Mouse (Mus musculus) urinary bladder, adult 2 months (tissue): ENCODE results near the gene Ubxn1. TPM values are rescaled to one million over a fixed set of nuclear protein-coding genes. Genes with fewer than 3 reads are reported as not detected.
"Not testable (repeated sequence)": the region's sequence is repeated elsewhere in the genome, so short reads cannot be mapped to it uniquely, and the experiment has no call there.

Experiments
- DNase-seq: peaks from one replicate; pipeline ENCODE4 v3.0.0; 2022; ENCODE audit warnings: low spot score
- polyA plus RNA-seq: library from polyadenylated mRNA; depleted of rRNA; stranded (reverse); fragments of >200 nt; gene quantifications from 2 replicates; pipeline ENCODE4 v1.2.3, GENCODE M21; 2012; rRNA removed

The Ubxn1 gene
- polyA plus RNA-seq = 175 and 179 TPM in 2 replicates

- peak; percentile 96 for DNase-seq
These were observed at the start of gene Ubxn1 for GRCm38 (mm10) chr19:8871267-8872186. Ubxn1 (plus strand) TSS chr19:8871496.

- DNase-seq = no peak
These were observed 48.6 kb upstream of the Ubxn1 start for GRCm38 (mm10) chr19:8822696-8823095.

GRCm38 (mm10) chr19:8829660-8830059 lies 41.6 kb upstream of the Ubxn1 start, which contains the start of gene AC129217.1:
AC129217.1 (plus strand) TSS chr19:8829773.
- DNase-seq = no peak

GRCm38 (mm10) chr19:8830664-8831063 lies 40.6 kb upstream of the Ubxn1 start:
- DNase-seq = no peak

GRCm38 (mm10) chr19:8831262-8831661 lies 40.0 kb upstream of the Ubxn1 start:
- DNase-seq = no peak

- no peak for DNase-seq
These were observed 38.3 kb upstream of the Ubxn1 start for GRCm38 (mm10) chr19:8832971-8833370.

- not testable (repeated sequence) for DNase-seq
These were observed 35.0 kb upstream of the Ubxn1 start for GRCm38 (mm10) chr19:8836327-8836726.

GRCm38 (mm10) chr19:8837251-8837791 lies 34.0 kb upstream of the Ubxn1 start, which contains the start of gene Bscl2:
Bscl2 (plus strand) TSS chr19:8837467.
- peak; percentile 76 for DNase-seq

GRCm38 (mm10) chr19:8838041-8838730 lies 33.1 kb upstream of the Ubxn1 start:
- DNase-seq = no peak

GRCm38 (mm10) chr19:8839103-8839907 lies 32.0 kb upstream of the Ubxn1 start, which contains the start of gene Gng3:
Gng3 (minus strand) TSS chr19:8839194.
- no peak for DNase-seq

- DNase-seq = peak; percentile 68
These were observed 31.1 kb upstream of the Ubxn1 start for GRCm38 (mm10) chr19:8839908-8840791.

- DNase-seq = no peak
These were observed 30.3 kb upstream of the Ubxn1 start for GRCm38 (mm10) chr19:8841012-8841411.

GRCm38 (mm10) chr19:8842961-8843360 lies 28.3 kb upstream of the Ubxn1 start:
- no peak for DNase-seq

- DNase-seq = no peak
These were observed 26.7 kb upstream of the Ubxn1 start for GRCm38 (mm10) chr19:8844371-8845129.

GRCm38 (mm10) chr19:8848356-8848755 lies 22.9 kb upstream of the Ubxn1 start:
- no peak for DNase-seq

- no peak for DNase-seq
These were observed 20.8 kb upstream of the Ubxn1 start, which contains the start of gene Lrrn4cl for GRCm38 (mm10) chr19:8850402-8850901. Lrrn4cl (plus strand) TSS chr19:8850768.

- no peak for DNase-seq
These were observed 19.7 kb upstream of the Ubxn1 start for GRCm38 (mm10) chr19:8851639-8852038.

GRCm38 (mm10) chr19:8852236-8852928 lies 18.9 kb upstream of the Ubxn1 start:
- DNase-seq = no peak

- no peak for DNase-seq
These were observed 18.2 kb upstream of the Ubxn1 start for GRCm38 (mm10) chr19:8853117-8853516.
